Mouse (Mus musculus): ENCODE results near the gene Ovol1. TPM values are rescaled to one million over a fixed set of nuclear protein-coding genes. Genes with fewer than 3 reads are reported as not detected.

Gene Ovol1
- polyA plus RNA-seq (2015; fragmentation: Illumina TruSeq; extraction: RNeasy Lipid Tissue Mini Kit (QIAGEN cat#74804); ENCODE audit: low read depth, low replicate concordance), result not detected

DNA sequence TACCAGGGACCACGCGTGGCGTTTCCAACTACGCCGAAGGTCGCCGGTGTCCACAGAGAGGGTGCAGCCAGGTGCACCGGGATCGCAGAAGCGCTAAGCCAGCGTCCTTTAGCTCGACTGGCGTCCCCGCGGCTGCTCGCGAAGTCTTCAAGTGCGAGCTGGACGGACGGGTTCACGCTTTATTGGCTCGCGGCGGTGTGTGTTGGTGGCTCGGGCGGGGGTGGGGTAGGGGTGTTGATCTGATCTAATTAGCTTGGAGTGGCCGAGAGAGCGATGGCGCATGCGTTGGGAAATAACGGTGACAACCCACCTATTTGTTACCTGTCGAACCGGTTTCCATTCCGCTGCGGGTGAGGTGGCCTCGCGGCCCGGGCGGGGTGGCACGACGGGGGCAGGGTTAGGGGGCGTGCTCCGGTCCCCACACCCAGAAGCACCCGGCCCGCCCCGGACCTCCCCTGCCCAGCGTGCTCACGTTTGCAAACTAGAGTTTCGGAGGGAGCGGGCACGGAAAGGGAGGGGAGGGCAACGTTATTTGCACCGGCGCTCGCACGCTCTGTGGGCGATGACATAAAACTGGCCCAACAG lies at the start of gene Ovol1:
TSS of gene Ovol1 (minus strand) at position 190 of the 585 bp plus-strand sequence.

DNA sequence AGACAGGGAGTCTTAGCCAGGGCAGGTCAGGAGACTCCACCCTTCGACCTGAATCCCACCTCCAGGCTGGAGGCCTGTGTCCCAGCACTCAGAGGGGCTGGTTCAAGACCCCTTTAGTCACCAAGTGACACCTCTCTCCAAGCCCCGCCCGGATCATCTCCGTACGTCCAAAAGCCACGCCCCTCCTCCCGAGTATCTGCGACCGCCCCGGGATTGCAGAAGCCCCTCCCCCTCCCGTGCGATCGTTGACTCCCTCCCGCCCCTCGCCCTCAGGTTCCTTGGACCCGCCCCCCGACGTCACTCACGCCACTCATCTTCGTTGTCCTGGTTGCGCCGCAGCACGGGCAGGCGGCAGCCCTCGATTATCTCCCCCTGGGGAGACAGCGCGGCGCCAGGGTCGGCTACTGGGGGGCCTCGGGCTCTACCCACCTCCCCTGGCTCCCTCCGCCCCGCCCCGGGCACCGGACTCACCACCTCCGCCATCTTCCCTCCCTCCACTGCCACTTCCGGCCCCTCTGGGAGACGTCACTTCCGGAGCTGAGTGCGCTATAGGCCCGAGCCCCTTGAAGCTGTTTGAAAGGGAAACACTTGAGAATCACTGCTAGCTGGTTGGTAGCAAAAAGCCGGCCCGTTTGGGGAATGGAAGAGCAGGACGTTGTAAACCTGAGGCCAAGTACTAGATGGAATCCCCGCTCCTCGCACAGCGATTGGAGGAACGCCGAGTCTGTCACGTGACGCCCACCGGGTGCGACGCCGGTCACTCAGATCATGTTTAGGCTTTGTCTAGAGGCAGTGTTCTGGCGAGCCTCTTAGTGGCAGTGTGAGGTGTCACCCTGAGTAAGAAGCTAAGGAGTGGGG lies 49.3 kb upstream of the Ovol1 start, which contains the start of gene Kat5:
TSS of gene Kat5 (minus strand) at position 691 of the 858 bp plus-strand sequence.

DNA sequence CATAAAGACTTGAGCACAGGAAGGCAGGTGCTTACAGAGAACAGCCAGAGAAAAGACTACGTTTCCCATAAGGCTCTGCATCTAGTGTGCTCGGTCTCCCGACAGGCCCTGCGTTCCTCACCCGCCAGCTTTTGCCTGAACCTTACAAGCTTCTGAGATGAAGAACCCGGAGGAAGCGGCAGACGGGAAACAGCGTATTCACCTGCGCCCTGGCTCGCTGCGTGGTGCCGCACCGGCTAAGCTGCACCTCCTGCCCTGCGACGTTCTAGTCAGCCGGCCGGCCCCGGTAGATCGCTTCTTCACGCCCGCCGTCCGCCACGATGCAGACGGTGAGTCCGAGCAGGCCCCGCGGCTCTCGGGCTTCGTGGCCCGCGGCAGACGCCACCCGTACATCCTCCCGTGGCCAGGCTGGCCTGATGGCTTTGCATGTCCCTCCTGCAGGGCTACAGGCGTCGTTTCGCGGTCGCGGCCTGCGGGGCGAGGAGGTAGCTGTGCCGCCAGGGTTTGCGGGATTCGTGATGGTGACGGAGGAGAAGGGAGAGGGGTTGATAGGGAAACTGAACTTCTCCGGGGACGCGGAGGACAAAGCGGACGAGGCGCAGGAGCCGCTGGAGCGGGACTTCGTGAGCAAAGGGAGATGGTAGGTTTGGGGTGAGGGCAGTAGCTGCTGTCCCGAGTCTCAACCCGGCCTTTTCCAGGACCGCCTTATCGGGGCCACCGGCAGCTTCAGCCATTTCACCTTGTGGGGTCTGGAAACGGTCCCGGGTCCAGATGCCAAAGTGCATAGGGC lies 41.5 kb upstream of the Ovol1 start, which contains the start of gene Rnaseh2c:
TSS of gene Rnaseh2c (plus strand) at position 122 of the 790 bp plus-strand sequence.

DNA sequence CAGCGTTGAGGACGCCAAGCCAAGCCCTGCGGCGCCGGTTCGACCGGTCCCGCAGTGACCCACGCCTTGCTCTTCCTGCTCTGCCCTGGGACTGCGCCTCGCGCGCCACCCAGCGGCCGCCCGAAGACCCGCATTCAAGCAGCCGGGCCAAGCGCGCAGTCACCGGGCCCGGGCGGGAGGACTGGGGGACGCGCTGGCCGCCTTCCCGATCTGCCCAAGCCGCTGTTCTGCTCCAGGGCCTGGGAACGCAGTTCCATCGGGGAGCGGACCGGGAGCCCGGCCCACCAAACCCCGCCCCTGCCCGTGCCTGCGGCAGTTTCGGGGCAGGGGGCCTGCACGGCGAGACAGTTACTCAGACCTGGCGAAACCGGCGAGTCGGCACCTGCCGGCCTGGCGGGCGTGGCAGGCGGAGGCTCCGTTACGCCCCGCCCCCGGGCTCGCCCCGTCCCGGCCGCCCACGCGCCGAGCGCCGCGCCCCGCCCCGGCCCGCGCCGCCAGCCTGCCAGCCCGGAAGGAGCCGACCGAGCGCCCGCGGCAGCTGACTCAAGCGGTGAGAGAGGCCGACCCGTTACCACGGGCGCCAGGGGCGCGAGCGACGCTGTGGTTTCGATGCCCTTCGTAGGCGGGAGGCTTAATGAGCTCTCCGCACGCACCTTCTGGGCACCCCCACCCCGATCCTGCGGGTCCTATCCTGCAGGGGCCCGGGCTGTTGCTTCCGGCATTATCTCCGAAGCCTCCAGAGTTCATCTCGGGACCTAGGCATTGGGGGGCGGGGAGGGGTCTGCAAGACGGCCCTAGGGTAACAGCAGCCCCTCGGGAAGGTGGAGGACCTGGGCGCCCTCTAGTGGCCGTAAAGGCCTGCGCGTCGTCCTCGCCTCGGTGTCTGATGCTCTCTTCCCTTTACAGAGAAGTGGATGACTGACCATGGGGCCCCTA lies 7.4 kb upstream of the Ovol1 start, which contains the start of gene Ap5b1:
TSS of gene Ap5b1 (plus strand) at position 492 of the 936 bp plus-strand sequence.

DNA sequence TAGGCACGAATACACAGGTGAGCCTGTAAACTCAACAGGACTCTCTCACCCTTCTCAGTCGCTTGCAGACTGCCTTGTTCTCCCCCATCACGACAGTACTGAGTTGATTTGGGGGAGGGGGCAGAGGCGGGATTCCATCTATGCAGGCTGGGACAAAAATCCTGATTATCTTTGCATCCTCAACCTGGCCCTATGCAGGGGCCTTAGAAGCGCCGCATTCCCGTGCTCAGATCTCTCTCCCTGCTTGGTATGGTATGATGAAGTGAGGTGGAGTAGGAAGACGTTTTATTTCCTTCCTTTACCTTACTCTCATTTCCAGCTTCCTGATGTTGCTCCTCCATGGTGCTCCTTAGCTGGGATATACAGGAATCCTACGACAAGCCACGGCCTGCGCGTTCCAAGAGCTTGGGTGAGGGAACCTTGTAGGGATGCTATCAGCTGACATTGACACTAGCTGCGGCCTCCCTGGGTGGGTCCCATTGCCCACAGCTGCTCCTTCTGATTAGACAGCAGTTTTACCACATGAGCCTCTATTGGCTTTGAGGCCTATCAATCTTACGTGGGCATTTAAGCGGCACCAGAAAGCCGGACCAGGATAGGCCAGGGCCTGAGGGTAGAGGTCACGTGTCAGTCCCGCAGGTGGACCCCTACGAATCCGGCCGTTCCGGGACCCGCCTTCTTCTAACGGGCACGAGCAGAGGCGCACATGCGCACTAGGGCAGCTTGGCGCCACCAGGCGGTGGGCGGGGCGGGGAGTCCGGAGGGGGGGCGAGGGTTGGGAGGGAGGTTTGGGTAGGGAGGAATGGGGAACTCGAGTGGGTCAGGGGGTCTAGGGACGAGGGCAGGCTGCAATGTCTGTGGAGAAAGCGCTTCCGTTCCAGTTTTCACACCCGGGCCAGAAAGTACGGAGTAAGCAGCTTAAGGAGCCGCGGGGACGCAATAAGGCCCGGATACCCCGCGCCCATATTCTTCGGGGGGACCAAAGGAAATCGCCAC lies 50.1 kb downstream of the Ovol1 start, which contains the start of gene Snx32:
TSS of gene Snx32 (minus strand) at position 508 of the 996 bp plus-strand sequence.

DNA sequence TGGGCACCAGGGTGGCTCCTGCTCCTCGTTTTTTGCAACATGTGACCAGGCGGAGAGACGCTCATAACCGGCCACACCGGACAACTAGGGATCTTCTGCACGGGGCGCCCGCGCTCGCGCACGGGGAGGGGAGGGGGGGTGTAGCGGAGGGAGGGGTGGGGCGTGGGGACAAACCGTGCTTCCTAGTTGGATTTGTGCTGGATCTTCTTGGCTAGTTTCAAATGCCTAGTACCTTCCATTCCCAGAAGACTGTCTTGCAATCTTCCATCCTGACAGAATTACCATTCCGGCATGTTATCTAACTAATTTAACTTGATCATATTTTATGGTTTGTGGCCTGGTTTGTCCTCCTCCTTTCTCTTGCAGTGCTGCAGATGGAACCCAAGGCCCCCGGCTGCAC lies 56.8 kb downstream of the Ovol1 start, which contains the start of gene 1700020D05Rik:
TSS of gene 1700020D05Rik (minus strand) at position 101 of the 400 bp plus-strand sequence.

Other genes with a start within 250 kb of the Ovol1 start
- gene Catsper1, start 224.9 kb downstream of the Ovol1 start, polyA plus RNA-seq (2015; fragmentation: Illumina TruSeq; extraction: RNeasy Lipid Tissue Mini Kit (QIAGEN cat#74804); ENCODE audit: low read depth, low replicate concordance), result not detected
- gene Cst6, start 211.1 kb downstream of the Ovol1 start, polyA plus RNA-seq (2015; fragmentation: Illumina TruSeq; extraction: RNeasy Lipid Tissue Mini Kit (QIAGEN cat#74804); ENCODE audit: low read depth, low replicate concordance), result 38.9 TPM
- gene Eif1ad, start 193.9 kb downstream of the Ovol1 start, polyA plus RNA-seq (2015; fragmentation: Illumina TruSeq; extraction: RNeasy Lipid Tissue Mini Kit (QIAGEN cat#74804); ENCODE audit: low read depth, low replicate concordance), result 30.5 TPM
- 117 TPM for gene Banf1, start 193.5 kb downstream of the Ovol1 start, polyA plus RNA-seq (2015; fragmentation: Illumina TruSeq; extraction: RNeasy Lipid Tissue Mini Kit (QIAGEN cat#74804); ENCODE audit: low read depth, low replicate concordance)
- 47.6 TPM for gene Sart1, start 171.9 kb downstream of the Ovol1 start, polyA plus RNA-seq (2015; fragmentation: Illumina TruSeq; extraction: RNeasy Lipid Tissue Mini Kit (QIAGEN cat#74804); ENCODE audit: low read depth, low replicate concordance)
- not detected for gene Tsga10ip, start 158.1 kb downstream of the Ovol1 start, polyA plus RNA-seq (2015; fragmentation: Illumina TruSeq; extraction: RNeasy Lipid Tissue Mini Kit (QIAGEN cat#74804); ENCODE audit: low read depth, low replicate concordance)
- 429 TPM for gene Drap1, start 135.7 kb downstream of the Ovol1 start, polyA plus RNA-seq (2015; fragmentation: Illumina TruSeq; extraction: RNeasy Lipid Tissue Mini Kit (QIAGEN cat#74804); ENCODE audit: low read depth, low replicate concordance)
- gene AI837181, start 135.5 kb downstream of the Ovol1 start, polyA plus RNA-seq (2015; fragmentation: Illumina TruSeq; extraction: RNeasy Lipid Tissue Mini Kit (QIAGEN cat#74804); ENCODE audit: low read depth, low replicate concordance), result 80.0 TPM
- gene Fosl1, start 113.1 kb downstream of the Ovol1 start, polyA plus RNA-seq (2015; fragmentation: Illumina TruSeq; extraction: RNeasy Lipid Tissue Mini Kit (QIAGEN cat#74804); ENCODE audit: low read depth, low replicate concordance), result not detected
- gene Ccdc85b, start 102.8 kb downstream of the Ovol1 start, polyA plus RNA-seq (2015; fragmentation: Illumina TruSeq; extraction: RNeasy Lipid Tissue Mini Kit (QIAGEN cat#74804); ENCODE audit: low read depth, low replicate concordance), result 23.3 TPM
- gene Fibp, start 100.0 kb downstream of the Ovol1 start, polyA plus RNA-seq (2015; fragmentation: Illumina TruSeq; extraction: RNeasy Lipid Tissue Mini Kit (QIAGEN cat#74804); ENCODE audit: low read depth, low replicate concordance), result 87.6 TPM
- gene Ctsw, start 92.1 kb downstream of the Ovol1 start, polyA plus RNA-seq (2015; fragmentation: Illumina TruSeq; extraction: RNeasy Lipid Tissue Mini Kit (QIAGEN cat#74804); ENCODE audit: low read depth, low replicate concordance), result not detected
- gene Efemp2, start 86.7 kb downstream of the Ovol1 start, polyA plus RNA-seq (2015; fragmentation: Illumina TruSeq; extraction: RNeasy Lipid Tissue Mini Kit (QIAGEN cat#74804); ENCODE audit: low read depth, low replicate concordance), result 15.4 TPM
- gene Mus81, start 72.2 kb downstream of the Ovol1 start, polyA plus RNA-seq (2015; fragmentation: Illumina TruSeq; extraction: RNeasy Lipid Tissue Mini Kit (QIAGEN cat#74804); ENCODE audit: low read depth, low replicate concordance), result 32.4 TPM
- 1,416 TPM for gene Cfl1, start 70.2 kb downstream of the Ovol1 start, polyA plus RNA-seq (2015; fragmentation: Illumina TruSeq; extraction: RNeasy Lipid Tissue Mini Kit (QIAGEN cat#74804); ENCODE audit: low read depth, low replicate concordance)
- 3.0 TPM for gene 1700020D05Rik, start 56.9 kb downstream of the Ovol1 start, polyA plus RNA-seq (2015; fragmentation: Illumina TruSeq; extraction: RNeasy Lipid Tissue Mini Kit (QIAGEN cat#74804); ENCODE audit: low read depth, low replicate concordance)
- gene Snx32, start 50.1 kb downstream of the Ovol1 start, polyA plus RNA-seq (2015; fragmentation: Illumina TruSeq; extraction: RNeasy Lipid Tissue Mini Kit (QIAGEN cat#74804); ENCODE audit: low read depth, low replicate concordance), result 96.1 TPM
- gene Ap5b1, start 7.4 kb upstream of the Ovol1 start, polyA plus RNA-seq (2015; fragmentation: Illumina TruSeq; extraction: RNeasy Lipid Tissue Mini Kit (QIAGEN cat#74804); ENCODE audit: low read depth, low replicate concordance), result 2.5 TPM
- gene Rnaseh2c, start 41.2 kb upstream of the Ovol1 start, polyA plus RNA-seq (2015; fragmentation: Illumina TruSeq; extraction: RNeasy Lipid Tissue Mini Kit (QIAGEN cat#74804); ENCODE audit: low read depth, low replicate concordance), result 40.8 TPM
- 92.0 TPM for gene Kat5, start 49.6 kb upstream of the Ovol1 start, polyA plus RNA-seq (2015; fragmentation: Illumina TruSeq; extraction: RNeasy Lipid Tissue Mini Kit (QIAGEN cat#74804); ENCODE audit: low read depth, low replicate concordance)
- 14.1 TPM for gene Rela, start 76.8 kb upstream of the Ovol1 start, polyA plus RNA-seq (2015; fragmentation: Illumina TruSeq; extraction: RNeasy Lipid Tissue Mini Kit (QIAGEN cat#74804); ENCODE audit: low read depth, low replicate concordance)
- 8.9 TPM for gene Sipa1, start 103.1 kb upstream of the Ovol1 start, polyA plus RNA-seq (2015; fragmentation: Illumina TruSeq; extraction: RNeasy Lipid Tissue Mini Kit (QIAGEN cat#74804); ENCODE audit: low read depth, low replicate concordance)
- gene Map3k11, start 128.1 kb upstream of the Ovol1 start, polyA plus RNA-seq (2015; fragmentation: Illumina TruSeq; extraction: RNeasy Lipid Tissue Mini Kit (QIAGEN cat#74804); ENCODE audit: low read depth, low replicate concordance), result 16.2 TPM
- 32.6 TPM for gene Pcnx3, start 128.3 kb upstream of the Ovol1 start, polyA plus RNA-seq (2015; fragmentation: Illumina TruSeq; extraction: RNeasy Lipid Tissue Mini Kit (QIAGEN cat#74804); ENCODE audit: low read depth, low replicate concordance)
- 0.64 TPM for gene Kcnk7, start 143.7 kb upstream of the Ovol1 start, polyA plus RNA-seq (2015; fragmentation: Illumina TruSeq; extraction: RNeasy Lipid Tissue Mini Kit (QIAGEN cat#74804); ENCODE audit: low read depth, low replicate concordance)
- 11.2 TPM for gene Ehbp1l1, start 165.7 kb upstream of the Ovol1 start, polyA plus RNA-seq (2015; fragmentation: Illumina TruSeq; extraction: RNeasy Lipid Tissue Mini Kit (QIAGEN cat#74804); ENCODE audit: low read depth, low replicate concordance)
- gene Fam89b, start 169.0 kb upstream of the Ovol1 start, polyA plus RNA-seq (2015; fragmentation: Illumina TruSeq; extraction: RNeasy Lipid Tissue Mini Kit (QIAGEN cat#74804); ENCODE audit: low read depth, low replicate concordance), result 30.2 TPM
- gene Ltbp3, start 180.3 kb upstream of the Ovol1 start, polyA plus RNA-seq (2015; fragmentation: Illumina TruSeq; extraction: RNeasy Lipid Tissue Mini Kit (QIAGEN cat#74804); ENCODE audit: low read depth, low replicate concordance), result 27.2 TPM
- gene Scyl1, start 210.8 kb upstream of the Ovol1 start, polyA plus RNA-seq (2015; fragmentation: Illumina TruSeq; extraction: RNeasy Lipid Tissue Mini Kit (QIAGEN cat#74804); ENCODE audit: low read depth, low replicate concordance), result 68.8 TPM

All from brain, adult 10 weeks (tissue).